Comparison of ENCODE assay signal across 23 mouse cellular contexts in the genomic region with DNA sequence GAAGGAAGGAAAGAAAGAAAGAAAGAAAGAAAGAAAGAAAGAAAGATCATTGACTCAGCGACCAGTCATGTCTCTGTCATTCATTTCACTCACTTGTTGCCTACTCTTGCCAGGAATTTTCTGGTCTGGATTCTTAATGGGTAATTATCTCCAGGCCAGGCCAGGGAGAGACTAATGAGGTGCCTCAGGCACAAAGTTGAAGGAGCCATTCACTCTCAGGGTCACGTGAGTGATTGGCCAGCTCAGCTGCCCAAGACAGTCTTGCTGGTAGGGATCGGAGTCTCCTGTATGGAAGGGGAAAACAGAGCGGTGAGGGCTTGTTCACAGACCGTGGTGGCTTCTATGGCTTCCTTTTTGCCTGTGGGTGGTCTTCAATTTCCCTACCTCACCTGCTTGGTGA.
DNase-seq lines count a peak whose midpoint lies in the region; ATAC-seq lines count a peak whose summit lies in the region.
"Had no signal": no experiment of that assay in that cellular context is flagged by ENCODE, and none has a peak within 500 bp of the region (broad histone marks: within the 10 kb centered on the region; RNA-seq: fewer than 3 reads in every experiment).

No protein-coding gene starts in this region.

- H3K9me3 ChIP-seq in forebrain, embryonic 14.5 days (replicated peaks; ENCODE audit: control insufficient read depth, low read length): no peaks in the 10 kb centered on the region
- H3K9me3 ChIP-seq in forebrain, embryonic 13.5 days (replicated peaks): no peaks in the 10 kb centered on the region
- no peaks in the 10 kb centered on the region for H3K9me3 ChIP-seq in neural tube, embryonic 15.5 days (replicated peaks)
- H3K9me3 ChIP-seq in hindbrain, embryonic 10.5 days: no peaks in the 10 kb centered on the region
- H3K9me3 ChIP-seq: embryonic facial prominence, embryonic 12.5 days; heart, embryonic 15.5 days; intestine, embryonic 15.5 days had no signal

- H3K9ac ChIP-seq in forebrain, embryonic 14.5 days (ENCODE audit: low read length): no peak overlapping the region
- H3K9ac ChIP-seq in forebrain, embryonic 13.5 days: no peak overlapping the region
- no peak overlapping the region for H3K9ac ChIP-seq in neural tube, embryonic 15.5 days (replicated peaks)
- H3K9ac ChIP-seq: embryonic facial prominence, embryonic 12.5 days; forebrain, postnatal 0 days; heart, embryonic 15.5 days; intestine, embryonic 15.5 days had no signal

- H3K4me2 ChIP-seq in forebrain, embryonic 14.5 days (ENCODE audit: low read length): no peak overlapping the region
- no peak overlapping the region for H3K4me2 ChIP-seq in forebrain, embryonic 13.5 days
- no peak overlapping the region for H3K4me2 ChIP-seq in neural tube, embryonic 15.5 days
- H3K4me2 ChIP-seq: embryonic facial prominence, embryonic 12.5 days; heart, embryonic 11.5 days; heart, embryonic 15.5 days; intestine, embryonic 15.5 days had no signal

- DNase-seq in forebrain, embryonic 14.5 days (ENCODE audit: low spot score): peak; percentile 37
- no peak for DNase-seq in neural tube, embryonic 10.5 days (ENCODE audit: extremely low spot score, low spot score)
- peak; percentile 58 for DNase-seq in embryo, embryonic 10.5 days (ENCODE audit: low spot score)
- peak; percentile 78 for DNase-seq in retina, postnatal 1 day
- DNase-seq in ovary, postnatal 14 days (ENCODE audit: low spot score): no peak
- DNase-seq in hindbrain, embryonic 10.5 days (ENCODE audit: low spot score): no peak
- DNase-seq: adrenal gland, postnatal 14 days; cerebellum, adult 18-20 months; cerebellum, postnatal 10 days; forebrain, postnatal 0 days; gastrocnemius, postnatal 14 days; heart, adult 2 months; heart, postnatal 14 days; kidney, adult 2 months had no signal

- H3K36me3 ChIP-seq in forebrain, embryonic 14.5 days (ENCODE audit: control insufficient read depth, insufficient read depth, low read length): no peaks in the 10 kb centered on the region
- H3K36me3 ChIP-seq in forebrain, embryonic 13.5 days (ENCODE audit: poor library complexity, severe bottlenecking): no peaks in the 10 kb centered on the region
- H3K36me3 ChIP-seq in neural tube, embryonic 15.5 days: no peaks in the 10 kb centered on the region
- no peaks in the 10 kb centered on the region for H3K36me3 ChIP-seq in hindbrain, embryonic 10.5 days
- H3K36me3 ChIP-seq: embryonic facial prominence, embryonic 12.5 days; G1E; heart, embryonic 15.5 days; intestine, embryonic 15.5 days had no signal

- peaks cover 2% of the 10 kb centered on the region; the same call in 1 of the 2 replicates for H3K27me3 ChIP-seq in forebrain, embryonic 14.5 days (replicated peaks; ENCODE audit: control insufficient read depth, insufficient read depth, low read length)
- H3K27me3 ChIP-seq in forebrain, embryonic 13.5 days: peaks cover 20% of the 10 kb centered on the region
- peaks cover 8% of the 10 kb centered on the region; the same call in 1 of the 2 replicates for H3K27me3 ChIP-seq in neural tube, embryonic 15.5 days (replicated peaks)
- peaks cover 34% of the 10 kb centered on the region for H3K27me3 ChIP-seq in hindbrain, embryonic 10.5 days (ENCODE audit: insufficient read depth, poor library complexity, severe bottlenecking)

- 3% methylated on average over 5 of the region's 5 CpGs for WGBS in forebrain, embryonic 14.5 days
- WGBS in forebrain, embryonic 13.5 days: 10% methylated on average over 5 of the region's 5 CpGs
- 22% methylated on average over 5 of the region's 5 CpGs for WGBS in neural tube, embryonic 15.5 days
- 44% methylated on average over 5 of the region's 5 CpGs for WGBS in hindbrain, embryonic 10.5 days

- ATAC-seq in forebrain, embryonic 14.5 days: no peak
- no peak for ATAC-seq in forebrain, embryonic 13.5 days
- ATAC-seq in neural tube, embryonic 15.5 days (ENCODE audit: low FRiP score): 0 out of 2 replicates have a peak, but pooled peaks have one; percentile 19
- ATAC-seq: activated CD4-positive, CD25-positive, alpha-beta regulatory T cell, adult 4 months; intestine, embryonic 15.5 days; Patski had no signal

- H3K4me3 ChIP-seq in forebrain, embryonic 14.5 days (ENCODE audit: low read depth, low read length): no peak overlapping the region
- H3K4me3 ChIP-seq in forebrain, embryonic 13.5 days: no peak overlapping the region
- H3K4me3 ChIP-seq in neural tube, embryonic 15.5 days (replicated peaks): no peak overlapping the region
- H3K4me3 ChIP-seq in hindbrain, embryonic 10.5 days: no peak overlapping the region
- H3K4me3 ChIP-seq: embryonic facial prominence, embryonic 12.5 days; heart, adult 2 months; heart, embryonic 15.5 days; intestine, embryonic 15.5 days had no signal

- peaks cover 26% of the 10 kb centered on the region for H3K4me1 ChIP-seq in forebrain, embryonic 14.5 days (ENCODE audit: control insufficient read depth, insufficient read depth, low read length)
- peaks cover 38% of the 10 kb centered on the region for H3K4me1 ChIP-seq in forebrain, embryonic 13.5 days
- H3K4me1 ChIP-seq in neural tube, embryonic 15.5 days: peaks cover 30% of the 10 kb centered on the region
- peaks cover 47% of the 10 kb centered on the region for H3K4me1 ChIP-seq in hindbrain, embryonic 10.5 days (replicated peaks)
- H3K4me1 ChIP-seq: heart, embryonic 15.5 days had no signal

- H3K27ac ChIP-seq in forebrain, embryonic 14.5 days (ENCODE audit: low read depth, low read length): no peak overlapping the region
- no peak overlapping the region for H3K27ac ChIP-seq in forebrain, embryonic 13.5 days
- no peak overlapping the region for H3K27ac ChIP-seq in neural tube, embryonic 15.5 days (replicated peaks)
- H3K27ac ChIP-seq in hindbrain, embryonic 10.5 days: no peak overlapping the region
- H3K27ac ChIP-seq: embryonic facial prominence, embryonic 12.5 days; heart, adult 2 months; heart, embryonic 15.5 days; intestine, embryonic 15.5 days had no signal

Comparison
In these comparisons a context has a peak if more than half of its experiments do, and no peak if none do; other contexts are left out.
1. DNase-seq: peak in forebrain, embryonic 14.5 days (single experiment), embryo, embryonic 10.5 days (single experiment) and retina, postnatal 1 day (single experiment); none in neural tube, embryonic 10.5 days (single experiment), ovary, postnatal 14 days (single experiment) and hindbrain, embryonic 10.5 days (single experiment).